Mouse (Mus musculus): ENCODE results near the gene Eloa. TPM values are rescaled to one million over a fixed set of nuclear protein-coding genes. Genes with fewer than 3 reads are reported as not detected.

The Eloa gene
- polyA plus RNA-seq, 1 experiment from 2014 or later = 40.6 TPM

DNA sequence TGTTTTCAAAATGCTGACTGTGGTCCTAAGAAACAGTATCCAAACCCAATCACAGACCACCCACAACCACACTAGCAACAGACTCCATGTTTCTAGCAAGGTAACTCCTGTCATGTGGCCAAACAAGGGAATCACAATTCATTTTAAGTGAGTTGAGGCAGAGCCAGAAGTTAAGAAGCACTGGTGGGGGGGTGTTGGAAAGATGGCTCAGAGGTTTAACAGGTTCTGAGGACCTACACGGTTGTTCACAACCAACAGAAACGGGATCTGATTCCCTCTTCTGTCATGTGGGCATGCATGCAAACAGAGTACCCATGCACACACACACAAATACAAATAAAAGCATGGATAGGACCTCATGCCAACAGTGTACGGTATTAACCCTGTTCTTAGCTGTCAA is 30.5 kb upstream of the Eloa start:
- H3K9ac ChIP-seq = peak overlapping the region; percentile 99
- no peaks in the 10 kb centered on the region for H3K9me3 ChIP-seq (replicated peaks)
- WGBS = 4% methylated on average over 3 of the region's 3 CpGs
- H3K4me2 ChIP-seq = peak overlapping the region; percentile 80
- no peak for ATAC-seq (replicated peaks; ENCODE audit: low FRiP score)
- peaks cover 52% of the 10 kb centered on the region for H3K36me3 ChIP-seq
- H3K4me1 ChIP-seq = peaks cover 34% of the 10 kb centered on the region
- peak overlapping the region; percentile 98 for H3K4me3 ChIP-seq (replicated peaks)
- no peaks in the 10 kb centered on the region for H3K27me3 ChIP-seq
- peak overlapping the region; percentile 87; the same call in 1 of the 2 replicates for H3K27ac ChIP-seq

DNA sequence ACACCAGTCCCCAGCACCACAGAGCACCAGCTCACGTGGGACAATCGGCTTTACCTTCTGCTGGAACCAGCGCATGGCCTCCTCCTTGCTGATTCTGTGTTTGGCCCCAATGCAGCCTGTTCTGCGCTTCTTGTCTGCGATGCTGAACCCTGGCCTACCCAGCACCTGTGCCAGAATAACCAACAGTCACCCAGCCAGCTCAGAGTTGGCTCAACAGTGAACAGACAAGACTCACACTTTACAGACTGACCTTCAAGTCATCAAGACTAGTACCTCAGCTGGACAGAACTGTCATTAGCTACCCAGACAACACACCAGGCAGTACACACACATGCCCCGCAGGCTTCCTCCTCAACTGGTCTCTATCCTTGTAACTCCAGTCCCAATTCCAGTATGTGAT is 28.7 kb upstream of the Eloa start:
- Histone ChIP-seq H3K27ac (no peak overlapping the region), H3K36me3 (peaks cover 70% of the 10 kb centered on the region), H3K9ac (no peak overlapping the region), H3K4me1 (peaks cover 34% of the 10 kb centered on the region), H3K9me3 (replicated peaks) (no peaks in the 10 kb centered on the region), H3K4me2 (no peak overlapping the region), H3K27me3 (no peaks in the 10 kb centered on the region), H3K4me3 (replicated peaks) (no peak overlapping the region; the same call in 1 of the 2 replicates)
- 92% methylated on average over 6 of the region's 6 CpGs for WGBS
- no peak for ATAC-seq (replicated peaks; ENCODE audit: low FRiP score)

GRCm38 (mm10) chr4:136048291-136049032 is 26.9 kb upstream of the Eloa start:
- Histone ChIP-seq H3K4me3 (replicated peaks) (no peak overlapping the region), H3K9me3 (replicated peaks) (no peaks in the 10 kb centered on the region), H3K36me3 (peaks cover 85% of the 10 kb centered on the region), H3K27me3 (no peaks in the 10 kb centered on the region), H3K9ac (no peak overlapping the region), H3K4me2 (no peak overlapping the region), H3K4me1 (peaks cover 31% of the 10 kb centered on the region), H3K27ac (no peak overlapping the region; the same call in 1 of the 2 replicates)
- ATAC-seq (replicated peaks; ENCODE audit: low FRiP score) = peak; percentile 15; the same call in 1 of the 2 replicates
- 77% methylated on average over 4 of the region's 4 CpGs for WGBS

- H3K9me3 ChIP-seq (replicated peaks) = no peaks in the 10 kb centered on the region
- WGBS = 47% methylated on average over 4 of the region's 4 CpGs
- no peak overlapping the region for H3K4me3 ChIP-seq (replicated peaks)
- no peak for ATAC-seq (replicated peaks; ENCODE audit: low FRiP score)
- no peaks in the 10 kb centered on the region for H3K27me3 ChIP-seq
- H3K27ac ChIP-seq = 0 out of 2 replicates have a peak overlapping the region, but pooled peaks have one; percentile 15
- H3K4me1 ChIP-seq = peaks cover 30% of the 10 kb centered on the region
- no peak overlapping the region for H3K9ac ChIP-seq
- peaks cover 85% of the 10 kb centered on the region for H3K36me3 ChIP-seq
- H3K4me2 ChIP-seq = no peak overlapping the region
Observed at GRCm38 (mm10) chr4:136047626-136048025, 26.1 kb upstream of the Eloa start.

DNA sequence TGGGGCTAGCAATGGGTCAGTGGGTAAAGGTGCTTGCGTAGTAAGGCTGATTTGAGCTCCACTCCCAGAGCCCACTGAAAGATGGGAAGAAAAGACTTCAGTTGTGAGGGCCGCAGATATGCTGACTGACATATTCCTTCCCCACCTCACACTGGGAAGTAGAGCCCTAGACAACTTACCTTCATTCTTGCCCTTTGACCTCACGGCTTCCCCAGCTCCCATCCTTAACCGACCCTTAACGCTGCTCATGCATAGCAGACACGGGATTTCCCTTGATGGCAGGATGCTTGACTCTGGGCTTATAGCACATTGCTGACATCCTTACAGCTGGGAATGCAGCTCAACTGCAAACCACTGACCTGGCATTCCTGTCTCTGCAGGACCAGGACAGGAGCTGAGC is 25.3 kb upstream of the Eloa start:
- Histone ChIP-seq H3K4me2 (no peak overlapping the region), H3K9me3 (replicated peaks) (no peaks in the 10 kb centered on the region), H3K27me3 (no peaks in the 10 kb centered on the region), H3K4me3 (replicated peaks) (no peak overlapping the region), H3K4me1 (peaks cover 26% of the 10 kb centered on the region), H3K27ac (no peak overlapping the region), H3K9ac (no peak overlapping the region), H3K36me3 (peaks cover 81% of the 10 kb centered on the region)
- no peak for ATAC-seq (replicated peaks; ENCODE audit: low FRiP score)
- 68% methylated on average over 6 of the region's 6 CpGs for WGBS

DNA sequence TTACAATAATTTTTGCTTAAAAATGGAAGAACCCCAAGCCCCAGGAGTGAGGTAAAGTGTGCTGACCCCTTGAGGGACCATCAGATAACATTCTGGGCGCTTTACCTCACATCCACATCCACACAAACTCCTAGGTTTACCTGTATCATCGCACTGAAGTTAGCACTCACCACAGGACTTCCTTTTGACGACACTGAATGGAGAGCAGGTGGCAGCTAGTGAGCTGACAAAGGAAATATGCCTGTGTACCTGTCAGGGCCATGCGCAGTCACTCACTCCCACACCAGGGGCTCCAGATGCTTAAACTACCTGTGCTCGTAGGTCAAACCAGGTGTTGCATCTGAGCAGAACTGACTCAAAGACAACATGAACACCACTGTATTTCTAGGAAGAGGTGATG is 23.5 kb upstream of the Eloa start:
- H3K27me3 ChIP-seq = no peaks in the 10 kb centered on the region
- H3K4me3 ChIP-seq (replicated peaks) = no peak overlapping the region
- H3K9me3 ChIP-seq (replicated peaks) = no peaks in the 10 kb centered on the region
- no peak for ATAC-seq (replicated peaks; ENCODE audit: low FRiP score)
- 91% methylated on average over 5 of the region's 5 CpGs for WGBS
- no peak overlapping the region for H3K27ac ChIP-seq
- H3K9ac ChIP-seq = no peak overlapping the region
- peaks cover 63% of the 10 kb centered on the region for H3K36me3 ChIP-seq
- 0 out of 2 replicates have a peak, but pooled peaks cover 8% of the 10 kb centered on the region for H3K4me1 ChIP-seq
- no peak overlapping the region for H3K4me2 ChIP-seq

- ATAC-seq (replicated peaks; ENCODE audit: low FRiP score) = no peak
- WGBS = 88% methylated on average over 6 of the region's 6 CpGs
- H3K9ac ChIP-seq = no peak overlapping the region
- no peaks in the 10 kb centered on the region for H3K27me3 ChIP-seq
- H3K27ac ChIP-seq = no peak overlapping the region
- 0 out of 2 replicates have a peak, but pooled peaks cover 7% of the 10 kb centered on the region for H3K4me1 ChIP-seq
- no peak overlapping the region for H3K4me3 ChIP-seq (replicated peaks)
- H3K4me2 ChIP-seq = no peak overlapping the region
- no peaks in the 10 kb centered on the region for H3K9me3 ChIP-seq (replicated peaks)
- peaks cover 51% of the 10 kb centered on the region for H3K36me3 ChIP-seq
Observed at GRCm38 (mm10) chr4:136043784-136044400, 22.3 kb upstream of the Eloa start.

GRCm38 (mm10) chr4:136035078-136035477 is 13.5 kb upstream of the Eloa start:
- H3K9ac ChIP-seq = no peak overlapping the region
- no peaks in the 10 kb centered on the region for H3K27me3 ChIP-seq
- 80% methylated on average over 4 of the region's 4 CpGs for WGBS
- no peak overlapping the region for H3K4me3 ChIP-seq (replicated peaks)
- no peaks in the 10 kb centered on the region for H3K36me3 ChIP-seq
- no peak overlapping the region for H3K4me2 ChIP-seq
- no peak overlapping the region for H3K27ac ChIP-seq
- H3K4me1 ChIP-seq = peaks cover 12% of the 10 kb centered on the region
- H3K9me3 ChIP-seq (replicated peaks) = no peaks in the 10 kb centered on the region
- ATAC-seq (replicated peaks; ENCODE audit: low FRiP score) = no peak

GRCm38 (mm10) chr4:136033231-136033630 is 11.7 kb upstream of the Eloa start:
- Histone ChIP-seq H3K4me2 (no peak overlapping the region), H3K4me3 (replicated peaks) (no peak overlapping the region), H3K27me3 (no peaks in the 10 kb centered on the region), H3K9ac (no peak overlapping the region), H3K36me3 (no peaks in the 10 kb centered on the region), H3K9me3 (replicated peaks) (no peaks in the 10 kb centered on the region), H3K27ac (no peak overlapping the region), H3K4me1 (peaks cover 19% of the 10 kb centered on the region)
- ATAC-seq (replicated peaks; ENCODE audit: low FRiP score) = no peak
- WGBS = 80% methylated on average over 1 of the region's 1 CpGs

DNA sequence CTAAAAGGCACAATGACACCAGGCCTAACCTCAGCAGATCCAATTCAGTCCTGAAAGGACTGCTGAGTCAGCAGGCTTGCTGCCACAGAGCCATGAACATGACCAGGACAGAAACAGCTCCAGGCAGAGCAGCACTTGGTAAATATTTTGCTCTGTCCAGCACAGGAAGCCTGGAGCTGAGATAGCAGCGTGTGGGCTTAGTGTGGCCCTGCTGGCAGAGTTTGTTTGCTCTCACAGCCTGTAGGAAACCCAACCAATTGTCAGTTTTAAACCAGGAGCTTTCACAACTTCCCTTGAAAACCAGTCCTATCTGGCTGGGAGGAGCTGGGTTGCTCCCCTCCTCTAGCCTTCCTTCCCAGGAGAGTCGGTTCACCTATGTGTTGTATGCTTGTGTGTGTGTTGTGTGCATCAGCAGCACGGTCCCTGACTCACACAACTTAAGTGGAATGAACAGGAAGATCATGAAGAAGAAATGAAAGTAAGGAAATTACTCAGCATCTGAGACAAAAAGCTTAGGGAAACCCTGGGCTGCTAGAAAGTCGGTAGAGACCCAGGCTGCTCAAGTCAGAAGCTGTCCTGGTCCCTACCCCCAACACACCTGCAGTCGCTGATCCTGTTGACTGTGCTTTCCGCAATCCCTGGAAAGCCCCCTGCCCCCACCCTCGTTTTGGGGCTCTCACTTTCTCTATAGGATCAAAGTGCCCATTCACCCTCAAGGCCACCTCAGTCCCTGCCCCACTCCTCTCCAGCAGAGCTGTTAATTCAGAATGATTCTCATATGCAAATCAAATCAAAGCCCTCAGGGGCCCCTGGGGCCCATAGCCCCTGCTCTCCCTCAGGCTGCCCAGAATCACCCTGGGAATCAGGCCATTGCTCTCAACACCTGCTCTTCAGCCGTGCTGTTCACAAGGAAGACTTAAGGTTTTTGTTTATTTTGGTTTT is 9.7 kb upstream of the Eloa start:
- H3K4me2 ChIP-seq = no peak overlapping the region
- no peak overlapping the region for H3K9ac ChIP-seq
- WGBS = 9% methylated on average over 8 of the region's 8 CpGs

DNA sequence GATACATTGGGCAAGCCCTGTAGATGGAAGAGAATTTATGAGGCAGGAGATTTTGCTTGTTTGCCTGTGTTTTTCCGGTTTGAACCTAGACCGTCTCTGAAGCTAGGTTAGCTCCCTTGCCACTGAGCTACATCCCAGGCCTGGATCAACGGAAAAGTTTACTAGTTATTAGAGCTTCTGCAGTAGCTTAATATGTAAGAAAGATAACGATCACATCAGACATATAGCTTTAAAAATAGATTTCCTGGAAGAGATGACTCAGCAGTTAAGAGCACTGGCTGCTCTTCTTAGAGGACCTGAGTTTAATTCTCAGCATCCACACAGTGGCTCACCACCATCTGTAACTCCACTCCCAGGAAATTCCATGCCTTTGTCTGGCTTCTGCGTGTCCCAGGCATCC is 7.1 kb upstream of the Eloa start:
- Histone ChIP-seq H3K4me2 (no peak overlapping the region), H3K4me3 (replicated peaks) (no peak overlapping the region), H3K9me3 (replicated peaks) (no peaks in the 10 kb centered on the region), H3K36me3 (no peaks in the 10 kb centered on the region), H3K9ac (no peak overlapping the region), H3K27me3 (no peaks in the 10 kb centered on the region), H3K27ac (0 out of 2 replicates have a peak overlapping the region, but pooled peaks have one; percentile 48), H3K4me1 (peaks cover 33% of the 10 kb centered on the region)
- ATAC-seq (replicated peaks; ENCODE audit: low FRiP score) = no peak
- 66% methylated on average over 5 of the region's 5 CpGs for WGBS

More for the DNA sequence above, 9.7 kb upstream of the Eloa start:
- H3K36me3 ChIP-seq = no peaks in the 10 kb centered on the region
- no peak; the same call in 1 of the 2 replicates for ATAC-seq (replicated peaks; ENCODE audit: low FRiP score)
- H3K27ac ChIP-seq = peak overlapping the region; percentile 45
- no peaks in the 10 kb centered on the region for H3K9me3 ChIP-seq (replicated peaks)
- no peaks in the 10 kb centered on the region for H3K27me3 ChIP-seq
- H3K4me3 ChIP-seq (replicated peaks) = no peak overlapping the region
- H3K4me1 ChIP-seq = peaks cover 33% of the 10 kb centered on the region

All from kidney, embryonic 15.5 days (tissue).